Mouse (Mus musculus) testis, postnatal 10 days (tissue): ENCODE results near the gene Usp25.

ENCODE experiments used
- DNase-seq: peaks from one replicate; pipeline ENCODE4 v3.0.0; 2021; ENCODE audit warnings: low spot score

The Usp25 gene

DNA sequence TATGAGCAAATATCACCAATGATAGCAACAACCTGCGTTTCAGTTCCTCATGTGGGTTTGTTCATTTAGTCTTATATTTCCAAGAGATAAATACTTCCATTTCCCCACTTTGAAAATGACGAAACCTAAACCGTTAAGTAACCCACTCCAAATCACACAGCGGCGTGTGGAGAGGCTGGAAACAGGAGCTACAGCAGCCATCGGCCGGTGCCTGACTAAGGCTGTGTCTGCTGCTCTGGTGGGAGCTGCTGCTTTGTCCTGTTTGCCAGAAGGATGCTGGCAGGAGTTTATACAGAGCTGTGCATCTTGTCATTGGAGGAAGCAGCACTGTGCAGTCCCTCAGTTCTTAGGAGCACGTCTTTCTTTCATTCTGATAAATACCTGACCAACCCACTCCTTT lies 21.2 kb downstream of the Usp25 start:
- DNase-seq = no peak

DNA sequence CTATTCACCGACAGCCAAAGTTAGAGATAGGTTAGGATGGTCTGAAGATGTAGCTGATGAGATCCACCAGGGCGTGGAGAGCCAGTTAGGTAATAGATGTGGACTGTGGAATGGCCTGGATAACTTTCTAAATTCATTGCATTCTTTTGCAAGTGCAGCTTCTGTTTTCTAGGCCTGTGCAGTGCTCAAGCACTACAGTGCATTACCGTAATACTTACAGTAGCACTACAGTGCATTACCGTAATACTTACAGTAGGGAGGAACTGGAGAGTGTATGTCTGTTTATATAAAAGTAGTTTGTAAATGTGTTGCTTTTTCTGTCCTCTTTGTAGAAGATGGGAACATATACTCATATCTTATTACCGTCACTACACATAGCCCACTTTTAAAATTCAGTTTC lies 28.1 kb downstream of the Usp25 start:
- DNase-seq = no peak

DNA sequence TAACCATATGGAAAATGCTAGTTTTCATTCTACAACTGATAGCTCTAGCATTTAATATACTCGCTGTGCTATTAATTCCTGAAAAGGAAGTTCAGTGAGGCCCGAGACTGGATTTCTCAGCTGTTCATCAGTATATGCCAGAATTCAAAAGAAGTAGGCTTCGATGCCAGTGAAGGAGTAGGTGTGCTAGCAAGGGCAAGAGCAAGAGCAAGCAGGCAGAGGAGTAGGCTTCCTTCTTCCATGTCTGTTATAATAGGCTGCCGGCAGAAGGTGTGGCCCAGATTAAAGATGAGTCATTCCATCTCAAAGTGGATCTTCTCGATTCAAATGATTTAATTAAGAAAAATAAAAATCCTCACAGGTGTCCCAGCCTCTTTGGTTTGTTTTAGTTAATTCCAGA lies 30.0 kb downstream of the Usp25 start:
- no peak for DNase-seq

DNA sequence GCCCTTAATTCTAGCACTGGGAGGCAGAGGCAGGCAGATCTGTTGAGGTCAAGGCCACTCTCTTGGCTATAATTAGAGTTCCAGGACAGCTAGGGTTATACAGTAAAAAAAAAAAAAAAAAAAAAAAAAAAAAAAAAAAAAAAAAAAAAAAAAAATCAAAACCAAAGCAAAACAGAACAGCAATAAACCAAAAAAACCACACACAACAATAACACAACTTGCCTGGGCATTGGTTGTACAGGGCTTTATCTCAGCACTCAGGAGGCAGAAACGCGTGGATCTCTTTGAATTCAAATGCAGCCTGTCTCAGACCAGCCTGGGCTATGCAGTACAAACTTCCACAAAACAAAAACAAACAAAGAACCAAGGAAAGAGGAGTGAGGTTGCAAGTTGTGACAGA lies 40.7 kb downstream of the Usp25 start:
- DNase-seq = no peak

GRCm38 (mm10) chr16:77055519-77056159 lies 42.1 kb downstream of the Usp25 start:
- DNase-seq = no peak

- DNase-seq = no peak
Measured at GRCm38 (mm10) chr16:77056160-77056520, 42.6 kb downstream of the Usp25 start.

GRCm38 (mm10) chr16:77058567-77058966 lies 45.1 kb downstream of the Usp25 start:
- no peak for DNase-seq

DNA sequence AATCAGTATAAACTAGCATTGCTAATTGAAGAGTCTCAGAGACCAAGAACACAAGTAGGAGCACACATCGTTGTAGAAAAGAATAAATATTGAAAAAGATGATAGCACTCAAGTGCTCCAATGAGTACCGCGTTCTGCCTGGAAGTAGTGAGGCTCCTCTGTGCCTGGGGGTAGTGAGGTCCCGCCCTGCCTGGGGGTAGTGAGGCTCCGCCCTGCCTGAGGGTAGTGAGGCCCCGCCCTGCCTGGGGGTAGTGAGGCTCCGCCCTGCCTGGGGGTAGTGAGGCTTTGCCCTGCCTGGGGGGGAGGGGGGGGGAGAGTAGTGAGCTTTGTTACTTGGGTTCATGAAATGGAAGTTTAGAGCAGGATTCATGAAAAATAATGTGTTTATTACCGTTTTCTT lies 46.7 kb downstream of the Usp25 start:
- peak; percentile 51 for DNase-seq

GRCm38 (mm10) chr16:77063916-77064315 lies 50.4 kb downstream of the Usp25 start:
- no peak for DNase-seq

- no peak for DNase-seq
Measured at GRCm38 (mm10) chr16:77076954-77077735, 63.6 kb downstream of the Usp25 start.

DNA sequence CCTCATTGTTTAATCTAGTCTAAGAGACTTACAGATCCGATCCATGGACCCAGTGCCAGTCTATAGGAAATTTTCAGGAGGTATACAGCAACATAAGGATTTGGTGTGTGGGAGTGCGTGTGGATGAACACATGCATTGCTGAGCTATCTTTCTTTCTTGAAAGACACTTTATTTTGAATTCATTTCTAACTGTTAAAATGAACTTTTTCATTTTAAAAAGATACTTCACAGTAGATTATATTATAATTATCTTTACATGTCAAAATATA lies 64.2 kb downstream of the Usp25 start:
- no peak for DNase-seq

GRCm38 (mm10) chr16:77084071-77084470 lies 70.6 kb downstream of the Usp25 start:
- no peak for DNase-seq

- no peak for DNase-seq
Measured at GRCm38 (mm10) chr16:77089806-77090205, 76.3 kb downstream of the Usp25 start.

DNA sequence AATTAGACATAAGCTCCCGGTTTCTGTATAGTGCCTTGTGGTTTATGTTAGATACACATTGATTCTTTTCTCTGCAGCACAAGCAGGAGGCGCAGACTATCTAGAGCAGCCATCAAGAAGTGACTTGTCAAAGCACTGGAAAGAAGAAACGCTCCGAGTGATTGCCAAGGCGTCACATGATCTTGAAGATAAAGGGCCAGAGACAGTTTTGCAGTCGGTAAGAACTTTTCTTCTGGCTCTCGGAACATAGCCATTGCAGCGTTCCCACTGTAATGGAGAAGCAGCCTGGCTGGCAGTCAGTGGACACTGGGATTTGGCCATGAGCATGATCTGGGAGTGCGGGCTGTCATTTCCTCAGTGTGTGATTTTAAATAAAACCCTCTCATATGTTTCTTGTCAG lies 80.0 kb downstream of the Usp25 start:
- DNase-seq = no peak

DNA sequence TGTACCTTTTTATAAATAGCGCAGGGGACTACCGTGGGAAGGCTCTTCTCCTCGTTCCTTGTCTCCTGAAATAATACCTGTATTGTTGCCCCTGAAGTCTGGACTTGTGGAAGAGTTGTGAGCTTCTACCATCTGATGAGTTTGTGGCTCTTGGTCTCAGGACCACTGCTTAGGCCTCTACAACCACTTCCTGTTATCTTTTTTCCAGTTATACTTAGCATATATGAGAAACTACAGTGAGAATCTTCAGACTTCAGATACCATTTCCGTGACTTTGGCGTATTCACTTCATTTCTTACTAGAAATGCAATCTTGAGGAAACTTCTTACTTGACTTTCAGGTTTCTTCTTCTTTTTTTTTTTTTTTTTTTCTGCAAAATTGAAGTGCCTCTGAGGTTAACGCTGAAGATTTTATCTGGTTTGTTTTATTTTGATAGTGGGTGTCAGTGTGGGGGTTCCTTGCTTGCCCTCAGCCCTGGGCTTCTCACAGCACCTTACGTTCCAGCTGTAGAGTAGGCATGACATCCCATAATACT lies 81.6 kb downstream of the Usp25 start:
- no peak for DNase-seq

DNA sequence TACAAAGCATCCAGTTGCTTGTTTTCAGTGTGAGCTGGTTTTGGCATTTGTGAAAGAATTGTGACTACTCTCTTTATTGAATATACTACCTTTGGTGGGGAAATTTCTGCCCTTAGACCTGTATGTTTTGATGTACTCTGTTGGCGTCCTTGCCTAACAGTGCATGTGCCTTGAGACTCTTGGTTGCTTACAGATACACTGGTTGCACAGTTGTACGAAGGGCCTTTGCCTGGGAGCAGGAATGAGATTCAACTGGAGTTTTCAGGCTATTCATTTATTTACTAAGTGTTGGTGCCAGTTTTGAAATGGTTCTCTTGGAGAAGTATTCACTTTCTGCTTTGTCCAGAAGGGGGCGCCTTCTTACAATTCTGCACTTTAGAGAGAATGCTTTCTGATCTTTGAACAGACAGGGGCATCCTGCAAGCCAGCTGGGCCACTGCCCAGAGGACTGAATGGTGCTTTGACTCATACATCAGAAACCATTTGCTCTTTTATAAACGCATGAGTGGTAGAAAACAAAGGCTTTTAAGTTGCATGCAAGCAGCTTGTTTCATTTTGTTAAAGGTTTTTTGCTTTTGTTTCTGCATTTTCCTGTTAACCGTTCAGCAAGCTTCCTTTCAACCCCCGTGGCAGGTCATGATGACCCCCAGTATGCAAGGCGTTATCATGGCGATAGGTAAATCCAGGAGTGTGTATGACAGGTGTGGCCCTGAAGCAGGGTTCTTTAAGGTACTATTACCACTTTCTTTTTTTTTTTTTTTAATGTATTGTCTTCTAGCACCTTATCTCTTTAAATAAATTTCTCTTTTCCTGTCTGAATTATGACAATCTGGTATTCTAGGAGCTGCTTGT lies 85.7 kb downstream of the Usp25 start:
- DNase-seq = peak; percentile 71

DNA sequence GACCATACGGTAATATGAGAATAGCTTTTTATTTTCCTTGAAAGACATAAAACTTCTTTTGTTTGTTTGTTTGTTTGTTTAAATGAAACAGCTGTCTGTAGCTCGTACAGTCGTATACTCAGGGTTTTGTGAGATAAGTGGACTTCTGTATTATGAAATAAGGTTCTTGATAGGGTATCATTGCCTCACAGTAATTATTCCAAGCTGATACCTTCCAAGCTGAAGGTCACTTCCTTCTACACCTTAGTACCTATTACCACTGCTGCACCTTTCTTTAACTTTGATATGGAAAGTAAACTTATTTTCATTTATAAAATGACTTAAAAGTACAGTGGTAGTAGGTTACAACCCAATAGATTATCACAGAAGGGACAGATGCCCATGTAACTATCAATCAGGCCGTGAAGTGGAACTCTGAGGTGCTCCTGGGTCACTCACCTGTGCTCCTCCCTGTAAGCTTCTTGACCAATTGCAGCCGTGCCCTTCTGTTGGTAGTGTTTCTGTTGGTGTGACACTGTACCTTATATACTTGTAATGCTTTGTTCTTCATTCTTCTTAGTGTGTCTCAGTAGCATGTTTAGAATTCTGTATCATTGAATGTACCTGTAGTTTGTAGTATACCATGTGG lies 90.2 kb downstream of the Usp25 start:
- no peak for DNase-seq

DNA sequence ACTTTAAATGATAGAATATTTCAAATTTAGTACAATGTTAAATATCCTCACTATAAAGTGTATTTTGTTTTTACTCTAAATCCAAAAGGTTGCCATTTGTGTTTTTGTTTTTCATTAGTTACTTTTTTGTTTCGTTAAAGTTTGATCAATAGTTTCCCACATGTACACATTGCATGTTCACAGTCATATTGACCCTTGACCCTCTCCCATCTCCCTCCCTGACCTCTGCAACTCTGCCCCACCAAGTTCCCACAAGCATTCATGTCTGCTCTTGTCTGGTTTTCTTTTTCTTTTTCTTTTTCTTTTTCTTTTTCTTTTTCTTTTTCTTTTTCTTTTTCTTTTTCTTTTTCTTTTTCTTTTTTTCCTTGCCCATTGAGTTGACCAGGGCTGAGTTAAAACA lies 97.8 kb downstream of the Usp25 start:
- DNase-seq = no peak

- DNase-seq = no peak
Measured at GRCm38 (mm10) chr16:77125908-77126307, 112.4 kb downstream of the Usp25 start.

DNA sequence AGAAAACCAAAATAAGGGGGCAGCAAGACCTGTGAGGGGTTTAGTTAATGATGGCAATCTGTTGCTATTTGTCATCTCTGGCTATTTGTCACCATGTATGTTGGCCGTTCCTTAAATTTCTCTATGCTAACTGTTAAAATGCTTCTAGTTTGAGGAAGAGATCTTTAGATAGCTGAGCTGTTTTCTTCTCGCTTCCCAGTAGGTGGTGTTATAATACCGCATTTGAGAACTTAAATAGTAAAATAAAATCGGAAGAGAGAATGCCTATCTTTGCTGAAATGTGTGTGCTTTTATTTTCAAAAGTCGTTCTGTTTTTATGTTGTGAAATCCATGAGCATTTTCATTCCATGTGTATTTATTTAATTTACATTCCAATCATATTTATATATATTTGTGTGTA lies 115.2 kb downstream of the Usp25 start:
- no peak for DNase-seq

DNA sequence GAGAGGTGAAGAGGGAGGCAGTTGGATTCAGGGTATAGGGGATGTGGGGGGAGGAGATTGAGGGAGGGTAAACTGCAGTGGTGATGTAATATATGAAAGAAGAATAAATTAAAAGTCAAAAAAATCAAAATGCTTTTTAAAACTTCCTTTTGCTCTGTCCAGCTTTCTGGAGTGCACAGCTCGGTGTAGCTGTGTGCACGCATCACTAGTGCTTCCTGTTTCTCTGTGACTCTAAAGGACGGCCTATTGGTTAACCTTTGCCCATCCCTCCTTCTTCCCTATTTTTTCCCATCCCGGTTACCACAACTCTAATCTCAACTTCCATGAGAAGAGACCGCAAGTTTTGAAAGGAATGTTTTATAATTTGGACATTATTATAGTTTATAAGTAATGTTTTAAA lies 119.5 kb downstream of the Usp25 start:
- DNase-seq = no peak

GRCm38 (mm10) chr16:77140651-77141050 lies 127.1 kb downstream of the Usp25 start:
- DNase-seq = no peak

GRCm38 (mm10) chr16:77146801-77147200 lies 133.3 kb downstream of the Usp25 start:
- DNase-seq = no peak
